Mouse (Mus musculus): Measurements from ENCODE around the gene Psme2b.
"Not testable (repeated sequence)": the region's sequence is repeated elsewhere in the genome, so short reads cannot be mapped to it uniquely, and the experiment has no call there.

Psme2b gene

DNA sequence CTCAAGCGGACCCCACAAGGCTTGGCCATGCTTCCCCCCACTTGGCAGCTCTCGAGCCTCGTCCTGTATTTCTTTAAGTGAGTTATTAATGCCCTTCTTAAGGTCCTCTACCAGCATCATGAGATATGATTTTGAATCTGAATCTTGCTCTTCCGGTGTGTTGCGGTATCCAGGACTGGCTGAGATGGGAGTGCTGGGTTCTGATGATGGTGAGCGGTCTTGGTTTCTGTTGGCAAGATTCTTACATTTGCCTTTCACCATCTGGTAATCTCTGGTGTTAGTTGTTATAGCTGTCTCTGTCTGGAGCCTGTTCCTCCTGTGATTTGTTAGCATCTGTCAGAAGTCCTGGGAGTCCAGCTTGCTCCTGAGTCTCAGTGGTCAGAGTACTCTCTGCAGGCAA is at the start of gene Psme2b:
TSS of gene Psme2b (minus strand) at position 101 of the 400 bp plus-strand sequence.
- not testable (repeated sequence) for DNase-seq

DNA sequence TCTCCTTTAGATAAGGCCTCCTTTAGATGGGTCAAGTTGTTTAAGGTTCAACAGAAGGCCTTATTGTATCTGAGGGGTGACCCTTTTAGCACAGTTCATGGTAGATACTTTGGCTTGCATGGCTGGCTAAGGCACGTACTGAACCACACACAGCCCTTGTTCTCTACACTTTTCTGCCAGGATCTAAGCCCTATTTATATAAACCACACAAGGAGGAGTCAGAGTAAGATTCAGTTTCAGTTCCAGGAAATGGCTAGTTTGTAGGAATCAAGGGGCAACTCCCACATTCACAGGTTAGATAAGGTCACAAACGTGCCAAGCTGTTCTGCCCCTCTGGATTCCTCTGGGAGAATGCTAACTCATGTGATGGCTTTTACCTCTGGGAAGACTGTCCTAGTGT is 48.0 kb upstream of the Psme2b start, which contains the start of gene Tgtp1:
TSS of gene Tgtp1 (minus strand) at position 155 of the 400 bp plus-strand sequence.
- not testable (repeated sequence) for DNase-seq

DNA sequence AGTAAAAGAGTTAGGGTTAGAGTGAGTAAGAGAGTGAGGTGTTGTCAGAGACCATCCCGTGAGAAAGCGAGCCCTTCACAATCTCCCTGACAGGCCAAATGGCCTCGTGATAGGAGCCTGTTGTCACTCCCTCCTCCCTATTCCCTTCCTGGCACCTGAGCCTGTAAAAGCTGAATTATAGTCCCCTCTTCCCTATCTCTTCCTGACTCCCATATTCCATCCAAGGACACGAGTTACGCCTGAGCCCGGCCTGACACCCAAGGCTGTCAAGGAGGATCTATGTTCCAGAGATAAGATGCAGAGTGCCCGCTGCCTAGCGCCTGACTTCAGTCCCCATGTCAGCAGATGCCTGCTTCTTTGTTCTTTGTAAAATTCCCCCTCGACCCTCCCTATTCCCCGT is 47.3 kb upstream of the Psme2b start:
- DNase-seq: not testable (repeated sequence)

DNA sequence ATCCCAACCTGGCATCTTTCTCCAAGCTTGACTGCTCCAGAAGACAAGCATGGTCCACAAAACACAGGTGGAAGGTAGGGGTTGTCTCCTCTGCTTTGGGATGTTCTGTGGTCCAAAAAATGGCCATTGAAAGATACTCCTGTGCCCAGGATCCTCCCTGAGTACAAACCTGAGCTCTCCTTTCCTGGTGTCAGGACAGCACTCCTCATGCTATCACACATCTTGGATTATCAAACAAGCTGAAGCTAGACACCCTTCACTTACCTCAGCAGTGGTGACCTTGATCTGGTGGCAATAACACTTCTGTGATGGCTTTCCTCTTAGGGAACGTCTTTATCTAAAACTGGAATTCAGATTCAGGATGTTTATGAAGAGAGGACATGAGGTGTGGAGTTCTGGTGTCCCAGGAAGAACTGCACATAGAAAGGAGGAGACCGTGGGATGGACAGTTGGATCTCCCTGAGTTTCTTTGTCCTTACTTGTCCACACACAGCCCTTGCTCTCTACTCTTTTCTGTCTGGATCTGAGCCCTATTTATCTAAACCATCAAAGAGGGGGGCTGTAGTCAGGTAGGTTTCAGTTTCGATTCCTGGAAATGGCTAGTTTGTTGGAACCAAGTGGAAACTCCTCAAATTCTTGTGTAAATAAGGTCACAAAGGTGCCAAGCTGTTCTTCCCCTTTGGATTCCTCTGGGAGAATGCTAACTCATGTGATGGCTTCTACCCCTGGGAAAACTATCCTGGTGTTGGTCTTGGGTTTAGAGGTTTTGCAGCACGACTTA is 45.9 kb upstream of the Psme2b start, which contains the start of gene Gm12185:
TSS of gene Gm12185 (minus strand) at position 487 of the 781 bp plus-strand sequence.
- peak; percentile 29 for DNase-seq

DNA sequence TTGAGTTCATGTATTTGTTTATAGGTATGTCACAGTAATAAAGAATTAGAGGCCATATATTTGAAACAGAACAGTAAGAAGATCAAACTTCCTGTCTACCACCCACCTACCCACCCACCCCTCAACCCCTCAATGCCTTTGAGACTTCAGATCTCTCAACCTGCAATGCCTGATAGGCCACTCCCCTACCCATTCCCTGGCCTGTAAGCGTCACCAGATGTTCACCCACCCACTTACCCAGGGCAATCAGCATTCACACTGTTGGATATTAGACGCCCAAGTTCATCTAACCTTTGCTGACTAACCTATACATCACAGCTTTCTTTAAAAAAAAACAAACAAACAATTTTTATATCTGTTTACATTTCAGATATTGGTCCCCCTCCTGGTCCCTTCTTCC is 44.0 kb upstream of the Psme2b start:
- not testable (repeated sequence) for DNase-seq

DNA sequence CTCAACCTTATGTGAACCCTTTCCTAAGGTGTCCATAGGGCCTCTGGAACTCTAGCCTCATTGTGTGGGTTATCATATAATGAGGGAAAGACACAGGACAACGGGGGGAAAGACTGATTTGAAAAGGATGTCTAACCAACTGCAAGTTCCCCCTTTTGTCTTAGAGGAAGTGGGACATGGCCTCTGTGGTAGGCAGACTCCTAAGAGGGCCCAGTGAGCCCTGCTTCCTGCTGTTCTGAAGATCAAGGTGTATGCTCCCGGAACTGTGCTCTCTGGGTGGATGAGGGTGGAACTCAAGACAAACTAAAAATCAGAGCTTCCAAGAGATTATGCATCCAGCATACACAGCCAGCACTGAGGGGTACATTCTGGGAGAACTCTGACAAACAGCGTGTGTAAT is 42.2 kb upstream of the Psme2b start:
- not testable (repeated sequence) for DNase-seq

DNA sequence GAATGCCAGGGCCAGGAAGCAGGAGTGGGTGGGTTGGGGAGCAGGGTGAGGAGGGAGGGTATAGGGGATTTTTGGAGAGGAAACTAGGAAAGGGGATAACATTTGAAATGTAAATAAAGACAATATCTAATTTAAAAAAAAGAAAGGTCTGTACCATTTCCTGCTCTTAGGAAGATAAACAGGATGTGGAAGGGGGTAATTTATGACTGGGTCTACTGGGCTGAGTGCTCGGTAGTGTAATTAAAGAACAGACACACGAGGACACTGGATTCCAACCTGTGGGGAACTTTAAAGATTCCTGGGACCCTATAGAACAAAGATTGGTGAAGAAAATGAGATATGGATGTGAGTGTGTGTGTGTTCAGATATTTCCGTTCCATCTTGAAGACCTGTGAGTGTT is 36.9 kb upstream of the Psme2b start:
- DNase-seq: not testable (repeated sequence)

DNA sequence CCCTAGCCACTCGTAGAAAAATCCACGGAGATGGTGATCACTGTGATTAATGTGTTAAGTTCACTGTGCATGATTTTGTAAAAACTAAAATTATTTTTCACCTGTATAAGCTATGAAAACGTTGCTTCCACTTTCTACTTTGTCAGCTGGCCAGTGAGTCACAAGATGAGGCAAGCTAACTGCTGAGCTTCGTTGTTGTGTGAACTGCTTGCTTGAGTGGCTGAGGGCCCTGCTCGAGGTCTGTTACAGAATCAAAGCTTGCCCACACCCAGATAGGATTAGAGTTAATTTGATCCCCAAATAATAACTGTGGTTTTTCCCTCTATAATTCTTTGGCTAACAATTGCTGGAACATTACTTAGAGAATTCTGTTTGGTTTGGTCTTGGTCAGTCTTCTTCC is 34.1 kb upstream of the Psme2b start:
- not testable (repeated sequence) for DNase-seq

DNA sequence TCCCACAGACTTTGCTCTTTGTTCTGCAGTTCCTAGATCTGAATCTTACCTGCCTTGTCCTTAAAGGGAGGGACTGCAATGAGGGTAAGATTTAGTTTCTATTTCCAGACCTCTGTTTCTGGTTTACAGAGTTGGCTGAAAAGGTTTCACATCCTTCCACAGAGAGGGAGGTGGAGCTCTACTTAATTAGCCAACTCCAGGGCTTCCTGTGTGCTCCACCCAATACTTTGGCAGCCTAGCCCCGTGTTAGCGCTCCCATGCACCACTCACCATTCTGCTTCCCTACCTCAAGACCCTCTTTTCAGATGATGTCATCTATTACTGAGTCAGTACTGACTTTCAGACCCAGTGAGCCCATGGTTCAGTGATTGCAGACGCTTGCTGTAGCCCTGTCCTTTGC is 33.3 kb upstream of the Psme2b start, which contains the start of gene 9930111J21Rik1:
TSS of gene 9930111J21Rik1 (minus strand) at position 148 of the 400 bp plus-strand sequence.
- not testable (repeated sequence) for DNase-seq

DNA sequence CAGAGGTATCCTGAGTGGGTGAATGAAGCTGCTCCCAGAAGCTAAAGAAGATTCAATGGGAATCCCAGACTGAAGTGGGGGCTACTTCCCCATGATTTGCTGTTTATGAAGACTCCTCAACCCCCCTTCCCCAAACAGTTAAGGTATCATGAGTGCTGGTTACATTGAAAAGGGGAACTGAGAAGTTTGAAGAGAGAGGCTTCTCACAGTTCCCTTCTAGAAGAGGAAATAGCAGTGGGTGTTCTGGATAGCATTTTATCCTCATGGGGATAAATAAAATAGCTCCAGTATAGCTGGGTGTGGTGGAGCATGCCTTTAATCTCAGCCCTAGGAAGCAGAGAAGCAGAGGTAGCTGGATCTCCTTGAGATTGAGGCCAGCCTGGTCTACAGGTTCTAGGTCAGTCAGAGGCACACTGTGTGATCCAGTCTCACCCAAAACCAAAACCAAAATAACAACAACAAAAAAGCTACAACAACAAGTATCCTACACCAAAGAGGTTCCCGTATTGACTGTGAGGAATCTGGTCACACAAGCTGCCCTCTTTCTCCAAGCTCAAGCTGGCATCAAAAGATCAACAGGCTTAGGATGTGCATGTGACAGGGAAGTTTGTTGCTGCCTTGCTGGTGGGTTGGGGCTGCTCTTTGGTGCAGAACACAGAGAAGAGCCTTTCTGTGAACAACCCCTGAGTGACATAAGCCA is 32.4 kb upstream of the Psme2b start, which contains the start of gene Olfr56:
TSS of gene Olfr56 (plus strand) at position 650 of the 700 bp plus-strand sequence.
- not testable (repeated sequence) for DNase-seq

DNA sequence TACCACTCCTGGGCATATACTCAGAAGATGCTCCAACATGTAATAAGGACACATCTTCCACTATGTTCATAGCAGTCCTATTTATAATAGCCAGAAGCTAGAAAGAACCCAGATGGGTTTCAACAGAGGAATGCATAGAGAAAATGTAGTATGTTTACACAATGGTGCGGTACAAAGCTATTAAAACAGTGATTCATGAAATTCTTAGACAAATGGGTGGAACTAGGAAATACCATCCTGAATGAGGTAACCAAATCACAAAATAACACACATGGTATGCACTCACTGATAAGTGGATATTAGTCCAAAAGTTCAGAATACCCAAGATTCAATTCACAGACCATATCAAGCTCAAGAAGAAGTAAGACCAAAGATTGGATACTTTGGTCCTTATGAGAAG is 28.7 kb upstream of the Psme2b start:
- DNase-seq: not testable (repeated sequence)

DNA sequence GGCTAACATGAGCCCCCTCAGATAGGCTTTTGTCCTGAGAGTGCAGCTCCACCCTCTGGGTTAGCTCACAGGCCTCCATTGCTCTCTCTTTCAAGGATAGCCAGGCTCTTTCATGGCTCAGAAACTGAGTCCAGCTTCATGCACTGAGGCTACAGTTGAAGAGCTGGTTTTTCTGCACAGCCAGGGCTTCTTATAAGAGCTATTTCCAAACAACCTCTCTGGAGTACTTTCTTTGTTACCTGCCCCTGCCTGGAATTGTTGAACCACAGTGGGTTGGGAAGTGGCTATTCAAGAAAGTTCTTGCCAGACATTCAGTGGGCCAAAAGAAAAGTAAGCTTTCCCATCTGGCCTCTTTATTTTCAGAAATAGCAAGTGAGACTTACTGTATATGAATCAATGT is 6.7 kb downstream of the Psme2b start:
- DNase-seq: not testable (repeated sequence)

DNA sequence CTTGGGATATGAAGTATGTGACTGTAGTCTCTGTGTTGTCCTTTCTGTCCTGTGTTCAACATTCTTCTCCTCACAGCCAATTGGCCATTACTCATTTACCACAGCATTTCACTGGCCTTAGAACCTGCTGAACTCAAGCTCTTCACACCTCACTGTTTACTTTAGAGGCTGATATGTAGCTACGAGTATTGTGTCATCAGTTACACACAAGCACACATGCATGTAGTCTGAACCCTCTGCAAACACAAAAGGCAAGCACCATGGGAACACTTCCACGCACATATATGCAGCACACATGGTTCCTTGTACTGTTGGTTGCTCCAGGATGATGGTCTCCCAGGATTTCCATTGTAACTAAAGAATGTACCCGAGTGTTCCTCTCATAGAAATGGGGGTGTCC is 10.7 kb downstream of the Psme2b start:
- not testable (repeated sequence) for DNase-seq

DNA sequence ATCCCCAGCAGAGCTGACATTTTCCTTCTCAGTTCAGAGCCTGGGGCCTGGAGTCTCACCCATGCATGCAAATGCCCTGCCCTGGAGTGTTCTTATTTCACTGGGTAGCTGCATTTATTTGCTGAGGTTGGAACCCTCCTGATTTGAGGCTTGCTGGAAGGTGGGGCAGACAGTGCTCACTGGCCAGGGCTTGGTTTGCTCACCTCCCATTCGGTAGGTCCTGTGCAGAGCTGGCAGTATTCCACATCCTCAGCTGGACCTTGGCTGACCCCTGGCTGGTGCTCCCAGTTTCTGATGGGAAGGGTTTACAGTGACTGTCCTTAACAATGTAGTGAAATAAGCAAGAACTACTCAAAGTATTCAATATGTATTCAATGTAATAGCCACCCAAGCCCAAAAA is 12.1 kb downstream of the Psme2b start:
- not testable (repeated sequence) for DNase-seq

DNA sequence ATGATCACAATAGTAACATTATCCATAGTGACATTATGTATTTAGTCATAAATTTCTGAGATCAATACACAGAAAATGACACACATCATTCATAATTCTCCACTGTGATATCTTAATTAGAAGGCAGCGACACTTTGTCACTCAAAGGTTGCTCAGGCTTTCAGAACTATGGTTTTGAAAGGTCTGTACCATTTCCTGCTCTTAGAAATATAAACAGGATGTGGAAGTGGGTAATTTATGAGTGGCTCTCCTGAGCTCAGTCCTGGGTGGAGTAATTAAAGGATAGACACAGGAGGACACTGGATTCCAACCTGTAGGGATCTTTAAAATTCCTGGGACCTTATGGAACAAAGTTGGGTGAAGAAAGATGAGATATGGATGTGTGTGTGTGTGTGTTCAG is 12.6 kb downstream of the Psme2b start:
- DNase-seq: not testable (repeated sequence)

DNA sequence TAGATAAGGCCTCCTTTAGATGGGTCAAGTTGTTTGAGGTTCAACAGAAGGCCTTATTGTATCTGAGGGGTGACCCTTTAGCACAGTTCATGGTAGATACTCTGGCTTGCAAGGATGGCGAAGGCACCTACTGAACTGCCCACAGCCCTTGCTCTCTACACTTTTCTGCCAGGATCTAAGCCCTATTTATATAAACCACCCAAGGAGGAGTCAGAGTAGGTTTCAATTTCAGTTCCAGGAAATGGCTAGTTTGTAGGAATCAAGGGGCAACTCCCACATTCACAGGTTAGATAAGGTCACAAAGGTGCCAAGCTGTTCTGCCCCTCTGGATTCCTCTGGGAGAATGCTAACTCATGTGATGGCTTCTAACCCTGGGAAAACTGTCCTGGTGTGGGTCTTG is 17.9 kb downstream of the Psme2b start:
- DNase-seq: not testable (repeated sequence)

DNA sequence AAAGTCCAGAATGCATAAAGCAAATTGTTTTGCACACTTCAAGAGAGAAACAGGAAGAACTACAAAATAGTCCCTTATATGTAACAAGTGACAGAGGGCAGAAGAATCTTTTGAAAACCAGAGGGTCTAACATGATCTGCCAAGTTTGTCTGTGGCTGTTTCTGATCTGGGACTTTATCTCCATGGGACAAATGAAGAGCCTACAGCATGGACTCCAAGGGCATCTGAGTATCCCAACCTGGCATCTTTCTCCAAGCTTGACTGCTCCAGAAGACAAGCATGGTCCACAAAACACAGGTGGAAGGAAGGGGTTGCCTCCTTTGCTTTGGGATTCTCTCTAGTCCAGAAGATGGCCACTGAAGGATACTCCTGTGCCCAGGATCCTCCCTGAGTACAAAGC is 19.6 kb downstream of the Psme2b start:
- not testable (repeated sequence) for DNase-seq

DNA sequence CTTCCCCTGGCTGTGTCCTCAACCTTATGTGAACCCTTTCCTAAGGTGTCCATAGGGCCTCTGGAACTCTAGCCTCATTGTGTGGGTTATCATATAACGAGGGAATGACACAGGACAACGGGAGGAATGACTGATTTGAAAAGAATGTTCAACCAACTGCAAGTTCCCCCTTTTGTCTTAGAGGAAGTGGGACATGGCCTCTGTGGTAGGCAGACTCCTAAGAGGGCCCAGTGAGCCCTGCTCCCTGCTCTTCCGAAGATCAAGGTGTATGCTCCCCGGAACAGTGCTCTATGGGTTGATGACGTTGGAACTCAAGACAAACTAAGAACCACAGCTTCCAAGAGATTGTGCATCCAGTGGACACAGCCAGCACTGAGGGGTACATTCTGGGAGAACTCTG is 22.2 kb downstream of the Psme2b start:
- DNase-seq: not testable (repeated sequence)

DNA sequence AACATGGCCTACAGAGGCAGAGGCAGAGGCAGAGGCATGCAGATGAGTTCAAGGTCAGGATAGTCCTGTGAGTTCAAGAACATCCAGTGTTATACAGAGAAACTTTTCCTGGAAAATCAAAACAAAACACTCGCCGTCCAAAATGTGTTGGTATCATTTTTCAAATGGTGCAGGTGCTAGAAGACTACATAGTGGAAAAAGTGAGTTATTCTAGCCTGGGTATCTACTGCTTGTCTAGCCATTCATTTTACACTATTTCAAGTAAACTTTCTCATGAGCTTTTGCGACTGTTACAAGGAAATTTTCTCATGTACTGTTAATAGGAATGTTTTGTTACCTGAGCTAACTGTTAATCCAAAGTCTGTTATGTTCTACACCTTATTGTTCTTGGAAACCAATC is 27.6 kb downstream of the Psme2b start:
- no peak for DNase-seq

DNA sequence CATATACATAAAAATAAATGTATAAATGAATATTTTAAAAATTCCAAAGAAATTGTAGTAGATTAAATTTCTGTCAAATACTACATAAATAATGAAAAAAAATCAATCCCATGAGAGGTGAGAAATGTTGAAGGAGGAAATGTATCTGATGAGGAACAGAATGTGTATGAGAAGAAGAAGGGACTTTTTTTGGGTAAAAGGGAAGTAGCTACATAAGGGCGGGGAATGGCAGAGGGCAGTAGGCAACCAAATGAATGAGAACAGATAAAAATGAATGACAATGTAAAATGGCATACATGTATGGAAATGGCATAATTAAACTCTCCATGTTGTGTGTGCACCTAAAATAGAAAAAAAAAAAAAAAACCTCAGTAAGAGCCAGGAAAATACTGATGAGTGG is 32.4 kb downstream of the Psme2b start:
- DNase-seq: no peak

DNA sequence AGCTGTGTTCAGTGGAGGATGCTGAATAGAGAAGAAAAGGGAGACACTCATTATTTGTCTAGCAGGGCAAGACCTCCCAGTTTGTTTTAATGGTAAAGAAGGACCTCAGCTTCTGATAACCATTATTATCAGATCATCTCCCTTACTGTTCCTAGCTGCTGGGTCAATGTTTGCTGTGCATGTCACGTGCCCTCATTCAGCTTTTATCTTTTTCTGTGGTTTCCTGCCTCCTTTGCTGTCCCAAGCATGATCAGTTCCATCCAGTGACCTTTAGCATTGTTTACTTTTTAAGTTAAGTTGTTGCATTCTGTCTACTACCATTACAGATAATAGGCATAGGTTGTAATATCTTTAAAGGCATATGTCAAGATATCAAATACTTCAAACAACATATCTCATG is 37.5 kb downstream of the Psme2b start:
- no peak for DNase-seq

DNA sequence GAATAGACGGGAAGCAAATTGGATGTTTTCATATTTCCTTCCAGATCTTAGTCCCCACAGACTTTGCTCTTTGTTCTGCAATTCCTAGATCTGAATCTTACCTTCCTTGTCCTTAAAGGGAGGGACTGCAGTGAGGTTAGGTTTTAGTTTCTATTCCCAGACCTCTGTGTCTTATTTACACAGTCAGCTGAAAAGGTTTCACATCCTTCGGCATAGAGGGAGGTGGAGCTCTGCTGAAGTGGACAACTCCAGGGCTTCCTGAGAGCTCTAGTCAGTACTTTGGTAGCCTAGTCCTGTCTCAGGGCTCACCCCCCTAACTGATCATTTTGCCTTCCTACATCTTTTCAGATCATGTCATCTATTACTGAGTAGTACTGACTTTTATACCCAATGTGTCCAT is 44.0 kb downstream of the Psme2b start, which contains the start of gene Gm5431:
TSS of gene Gm5431 (minus strand) at position 194 of the 400 bp plus-strand sequence.
- DNase-seq: no peak

DNA sequence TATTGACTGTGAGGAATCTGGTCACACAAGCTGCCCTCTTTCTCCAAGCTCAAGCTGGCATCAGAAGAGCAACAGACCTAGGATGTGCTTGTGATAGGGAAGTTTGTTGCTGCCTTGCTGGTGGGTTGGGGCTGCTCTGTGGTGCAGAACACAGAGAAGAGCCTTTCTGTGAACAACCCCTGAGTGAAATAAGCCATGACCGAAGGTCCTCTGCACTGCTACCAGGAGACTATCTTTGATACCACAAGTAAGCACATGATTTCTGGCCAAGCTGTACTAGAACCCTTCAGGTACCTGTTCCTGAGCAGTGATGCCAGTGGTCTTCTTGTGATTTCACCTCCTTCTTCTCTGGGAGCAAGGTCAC is 44.4 kb downstream of the Psme2b start:
- not testable (repeated sequence) for DNase-seq
